ENCODE assay signal across 10 mouse cellular contexts in genomic region chr7:102076714-102077296, GRCm38 (mm10). TPM values are rescaled to one million over a fixed set of nuclear protein-coding genes. Genes with fewer than 3 reads are reported as not detected.
DNase-seq lines count a peak whose midpoint lies in the region; ATAC-seq and TF ChIP-seq lines count a peak whose summit lies in the region.
"Had no signal": no experiment of that assay in that cellular context is flagged by ENCODE, and none has a peak within 500 bp of the region (broad histone marks: within the 10 kb centered on the region; RNA-seq: fewer than 3 reads in every experiment).

No protein-coding gene starts in this region.

- peaks cover 62% of the 10 kb centered on the region for H3K36me3 ChIP-seq in kidney, postnatal 0 days (ENCODE audit: insufficient read depth, low read length)

- no peaks in the 10 kb centered on the region for H3K27me3 ChIP-seq in kidney, postnatal 0 days (ENCODE audit: insufficient read depth, low read length)
- H3K27me3 ChIP-seq: limb, embryonic 15.5 days had no signal

- no peak for ATAC-seq in kidney, postnatal 0 days (replicated peaks; ENCODE audit: low FRiP score, low read depth)
- no peak for ATAC-seq in cerebellum, adult (ENCODE audit: insufficient number of reproducible peaks, low FRiP score, low TSS enrichment)

- no peak for TF ChIP-seq POLR2A in embryonic fibroblast, embryonic 13.5 days (IDR thresholded peaks at IDR 0.05; ENCODE audit: low read depth, low read length)

- no peak overlapping the region for H3K27ac ChIP-seq in kidney, postnatal 0 days
- no peak overlapping the region for H3K27ac ChIP-seq in embryonic fibroblast, embryonic 13.5 days (ENCODE audit: insufficient read depth, low read length)
- H3K27ac ChIP-seq: limb, embryonic 15.5 days had no signal

- H3K9ac ChIP-seq in kidney, postnatal 0 days (ENCODE audit: low read depth, low read length): no peak overlapping the region
- H3K9ac ChIP-seq: limb, embryonic 15.5 days had no signal

- no peaks in the 10 kb centered on the region for H3K9me3 ChIP-seq in kidney, postnatal 0 days (replicated peaks; ENCODE audit: low read length)
- H3K9me3 ChIP-seq: limb, embryonic 15.5 days had no signal

- peak; percentile 78 for TF ChIP-seq CTCF in kidney, postnatal 0 days (IDR thresholded peaks at IDR 0.05; ENCODE audit: low read depth)
- peak; percentile 63; the same call in 1 of the 2 replicates for TF ChIP-seq CTCF in embryonic fibroblast, embryonic 13.5 days (IDR thresholded peaks at IDR 0.05; ENCODE audit: borderline replicate concordance, insufficient read depth, low read length)

- DNase-seq in kidney, postnatal 0 days (ENCODE audit: low spot score): peak; percentile 52
- no peak for DNase-seq in kidney, postnatal 14 days
- DNase-seq in NIH3T3 (ENCODE audit: low read depth): peak; percentile 68
- DNase-seq in naive thymus-derived CD4-positive, alpha-beta T cell, adult 2 months (ENCODE audit: low read depth): peak; percentile 71
- DNase-seq in right cerebral cortex, postnatal 14 days: no peak
- no peak for DNase-seq in layer of hippocampus, adult 11-12 months (ENCODE audit: low spot score)

- H3K4me1 ChIP-seq in kidney, postnatal 0 days (replicated peaks; ENCODE audit: insufficient read depth, low read length): no peaks in the 10 kb centered on the region
- no peaks in the 10 kb centered on the region for H3K4me1 ChIP-seq in embryonic fibroblast, embryonic 13.5 days (ENCODE audit: control insufficient read depth, insufficient read depth, low read length)
- H3K4me1 ChIP-seq: limb, embryonic 15.5 days had no signal

- 81% methylated on average over 7 of the region's 7 CpGs for WGBS in kidney, postnatal 0 days

- H3K4me3 ChIP-seq in kidney, postnatal 0 days (replicated peaks; ENCODE audit: low read depth, low read length): no peak overlapping the region
- no peak overlapping the region for H3K4me3 ChIP-seq in embryonic fibroblast, embryonic 13.5 days (ENCODE audit: insufficient read depth, low read length)
- H3K4me3 ChIP-seq: limb, embryonic 15.5 days had no signal

- H3K4me2 ChIP-seq in kidney, postnatal 0 days (ENCODE audit: low read length): no peak overlapping the region
- H3K4me2 ChIP-seq: limb, embryonic 15.5 days had no signal

RNA-seq across cellular contexts. Expression of gene Trpc2, which starts 6.1 kb away (rescaled TPM):
- polyA plus RNA-seq in kidney, postnatal 0 days (2015; fragmentation: Nextera tagmentation; extraction: Ambion mirVana): not detected in 2 replicates
- polyA plus RNA-seq in embryonic fibroblast, embryonic 13.5 days (2011; ENCODE audit: insufficient read length, low read depth, missing spikeins): not detected in 2 replicates
- polyA plus RNA-seq: embryonic facial prominence, embryonic 14.5 days; limb, embryonic 15.5 days had no signal

RNA-seq across cellular contexts. Expression of gene Xntrpc, which starts 11.3 kb away (rescaled TPM):
- polyA plus RNA-seq in kidney, postnatal 0 days (2015; fragmentation: Nextera tagmentation; extraction: Ambion mirVana): 0.45 and 0.50 TPM in 2 replicates
- polyA plus RNA-seq in embryonic fibroblast, embryonic 13.5 days (2011; ENCODE audit: insufficient read length, low read depth, missing spikeins): 0.37 and 0.93 TPM in 2 replicates

RNA-seq across cellular contexts. Expression of gene Xndc1, which starts 11.5 kb away (rescaled TPM):
- 12.6 and 16.4 TPM in 2 replicates for polyA plus RNA-seq in kidney, postnatal 0 days (2015; fragmentation: Nextera tagmentation; extraction: Ambion mirVana)
- 10.7 and 18.4 TPM in 2 replicates for polyA plus RNA-seq in embryonic fibroblast, embryonic 13.5 days (2011; ENCODE audit: insufficient read length, low read depth, missing spikeins)

RNA-seq across cellular contexts. Expression of gene Rnf121, which starts 11.5 kb away (rescaled TPM):
- polyA plus RNA-seq in kidney, postnatal 0 days (2015; fragmentation: Nextera tagmentation; extraction: Ambion mirVana): 24.8 and 25.5 TPM in 2 replicates
- polyA plus RNA-seq in embryonic fibroblast, embryonic 13.5 days (2011; ENCODE audit: insufficient read length, low read depth, missing spikeins): 44.9 and 48.4 TPM in 2 replicates

RNA-seq across cellular contexts. Expression of gene Art1, which starts 24.7 kb away (rescaled TPM):
- 0.24 and 0.70 TPM in 2 replicates for polyA plus RNA-seq in kidney, postnatal 0 days (2015; fragmentation: Nextera tagmentation; extraction: Ambion mirVana)
- not detected in 2 replicates for polyA plus RNA-seq in embryonic fibroblast, embryonic 13.5 days (2011; ENCODE audit: insufficient read length, low read depth, missing spikeins)

Comparison
In these comparisons a context has a peak if more than half of its experiments do, and no peak if none do; other contexts are left out.
1. DNase-seq: peak in kidney, postnatal 0 days (single experiment), NIH3T3 (single experiment) and naive thymus-derived CD4-positive, alpha-beta T cell, adult 2 months (single experiment); none in kidney, postnatal 14 days (single experiment), right cerebral cortex, postnatal 14 days (single experiment) and layer of hippocampus, adult 11-12 months (single experiment).